Mouse (Mus musculus) heart, adult 2 months (tissue): Measurements from ENCODE around the gene Kng2. TPM values are rescaled to one million over a fixed set of nuclear protein-coding genes. Genes with fewer than 3 reads are reported as not detected.
"Not testable (repeated sequence)": the region's sequence is repeated elsewhere in the genome, so short reads cannot be mapped to it uniquely, and the experiment has no call there.

Experiments used
- DNase-seq, 2 experiments: peaks; one replicate each; pipeline ENCODE4 v3.0.0; 2021
- H3K27ac ChIP-seq: fragments of 200-600 bp; 2 replicates; pipeline ENCODE4 v1.8.1; 2022
- H3K27me3 ChIP-seq: fragments of 200-500 bp; 2 replicates; pipeline ENCODE4 v1.6.1; 2012; ENCODE audit warnings: mild to moderate bottlenecking, low read length, inconsistent platforms, mixed read lengths; ENCODE audit not compliant: control insufficient read depth, insufficient read depth
- H3K36me3 ChIP-seq: fragments of 200-500 bp; 2 replicates; pipeline ENCODE4 v1.6.1; 2012; ENCODE audit warnings: low read length, inconsistent platforms; ENCODE audit not compliant: control insufficient read depth, insufficient read depth
- H3K4me1 ChIP-seq: fragments of 200-500 bp; 2 replicates; pipeline ENCODE4 v1.6.1; 2011; ENCODE audit warnings: low read length; ENCODE audit not compliant: control insufficient read depth, insufficient read depth
- H3K4me3 ChIP-seq: fragments of 200-600 bp; 2 replicates; pipeline ENCODE4 v1.8.1; 2022
- H3K79me2 ChIP-seq: fragments of 200-500 bp; replicated peaks from 2 replicates; pipeline ENCODE4 v1.6.1; 2012; ENCODE audit warnings: mild to moderate bottlenecking, inconsistent platforms, low read length, moderate library complexity, mixed read lengths; ENCODE audit not compliant: control insufficient read depth, insufficient read depth
- H3K9ac ChIP-seq: fragments of 200-500 bp; 2 replicates; pipeline ENCODE4 v1.6.1; 2012; ENCODE audit warnings: low read depth, mild to moderate bottlenecking, control low read depth, inconsistent platforms, low read length, mixed read lengths
- CTCF ChIP-seq: fragments of 200-600 bp; IDR thresholded peaks from 2 replicates; pipeline ENCODE4 v1.8.1; 2022; ENCODE audit warnings: antibody characterized with exemption, mild to moderate bottlenecking, moderate library complexity
- EP300 ChIP-seq: fragments of 200-500 bp; IDR thresholded peaks from 2 replicates; pipeline ENCODE4 v1.6.1; 2011; ENCODE audit warnings: low read depth, low read length, control low read depth; ENCODE audit not compliant: insufficient read depth
- WGBS: fragments of 180-500 bp; shearing (Covaris S2); methylation state at CpG from one replicate; pipeline ENCODE4 v1.1.7; 2018; 5-methylcytosine and 5-hydroxymethylcytosine counted together
- intact Hi-C: fragments of 180-260 bp; cut with DNase I; formaldehyde crosslinking; loops from one replicate; pipeline ENCODE4 v1.15.1; 2025
- long read RNA-seq: library from polyadenylated mRNA; stranded (forward); transcript quantifications from one replicate; pipeline ENCODE4 v2.0.0, GENCODE M21; 2021
- polyA plus RNA-seq: library from polyadenylated mRNA; depleted of rRNA; stranded (reverse); fragments of >200 nt; gene quantifications from 2 replicates; pipeline ENCODE4 v1.2.3, GENCODE M21; 2012; rRNA removed
- total RNA-seq, 2 experiments: library from RNA; stranded (reverse); gene quantifications; 2 replicates each; pipeline ENCODE4 v1.2.3; 2021

The Kng2 gene
- total RNA-seq (under 1 TPM in 1 of 2 experiments, not detected in 1; 0.21 TPM), polyA plus RNA-seq (0.37 and 0.47 TPM in 2 replicates)
- long read RNA-seq, partial matches to known transcripts = 0 of 1 reads
- long read RNA-seq, other reads (novel, unspliced or antisense) = 1 of 1 reads

- H3K27me3 ChIP-seq, DNase-seq, H3K79me2 ChIP-seq, H3K4me1 ChIP-seq, H3K4me3 ChIP-seq, H3K27ac ChIP-seq, intact Hi-C loops, H3K36me3 ChIP-seq, H3K9ac ChIP-seq: not testable (repeated sequence)
- WGBS = 77% methylated on average over 3 of the region's 3 CpGs
Measured at GRCm38 (mm10) chr16:23028966-23029600, at the start of gene Kng2. Gene Kng2 (minus strand): TSS chr16:23029482.

DNA sequence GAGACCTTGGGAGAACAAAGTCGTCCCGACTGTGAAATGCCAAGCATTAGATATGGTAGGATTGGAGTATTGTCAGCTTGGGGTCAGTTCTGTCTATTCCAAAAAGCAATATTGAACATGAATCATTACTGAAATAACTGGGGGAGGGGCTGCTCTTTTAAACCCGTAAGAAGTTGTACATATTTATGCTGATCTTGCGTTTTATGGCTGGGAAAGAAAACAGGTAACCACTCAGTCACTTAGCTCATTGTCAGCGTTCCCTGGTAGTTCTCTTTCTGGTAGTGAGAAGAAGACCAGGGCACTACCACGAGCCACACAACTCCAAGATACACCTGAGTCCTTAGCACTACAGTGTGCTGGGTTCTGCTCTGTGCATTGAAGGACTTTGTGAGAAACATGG lies 48.2 kb upstream of the Kng2 start:
- H3K27me3 ChIP-seq, H3K27ac ChIP-seq, intact Hi-C loops, H3K4me3 ChIP-seq, H3K4me1 ChIP-seq, H3K36me3 ChIP-seq, H3K9ac ChIP-seq, H3K79me2 ChIP-seq, DNase-seq: not testable (repeated sequence)
- 73% methylated on average over 6 of the region's 6 CpGs for WGBS

GRCm38 (mm10) chr16:23060781-23061325 lies 31.6 kb upstream of the Kng2 start:
- DNase-seq, H3K4me3 ChIP-seq, H3K36me3 ChIP-seq, H3K79me2 ChIP-seq, H3K27ac ChIP-seq, H3K9ac ChIP-seq, intact Hi-C loops, H3K4me1 ChIP-seq, H3K27me3 ChIP-seq: not testable (repeated sequence)
- WGBS = 79% methylated on average over 5 of the region's 5 CpGs

DNA sequence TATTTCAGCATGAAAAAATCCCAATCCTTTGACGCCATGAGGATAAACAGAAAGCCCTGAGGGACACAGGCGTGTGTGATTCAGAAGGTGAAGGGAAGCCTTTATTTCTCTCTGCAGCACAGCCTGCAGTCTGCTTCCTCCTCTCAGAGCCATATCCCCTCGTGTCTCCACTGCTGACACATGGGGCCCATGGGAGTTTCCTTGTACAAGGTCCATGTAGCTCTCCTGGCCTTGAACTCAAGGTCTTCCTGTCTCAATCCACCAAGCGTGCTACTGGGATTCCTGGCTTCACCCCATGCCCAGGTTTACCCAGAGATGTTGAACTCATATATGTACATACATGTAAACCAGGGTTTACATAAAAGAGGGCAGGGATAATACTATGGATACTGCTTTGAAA lies 30.3 kb upstream of the Kng2 start:
- H3K79me2 ChIP-seq, H3K36me3 ChIP-seq, H3K4me3 ChIP-seq, H3K4me1 ChIP-seq, intact Hi-C loops, H3K27me3 ChIP-seq, DNase-seq, H3K9ac ChIP-seq, H3K27ac ChIP-seq: not testable (repeated sequence)
- WGBS = 42% methylated on average over 4 of the region's 4 CpGs

GRCm38 (mm10) chr16:23057668-23058447 lies 28.6 kb upstream of the Kng2 start, which contains the start of gene Kng1:
Gene Kng1 (plus strand): TSS chr16:23057865.
- H3K4me3 ChIP-seq, H3K27ac ChIP-seq, H3K79me2 ChIP-seq, H3K36me3 ChIP-seq, DNase-seq, H3K9ac ChIP-seq, intact Hi-C loops, H3K27me3 ChIP-seq, H3K4me1 ChIP-seq: not testable (repeated sequence)
- WGBS = 93% methylated on average over 1 of the region's 1 CpGs

- no peak for DNase-seq
- Histone ChIP-seq H3K36me3 (no peaks in the 10 kb centered on the region), H3K9ac (no peak overlapping the region), H3K4me1 (no peaks in the 10 kb centered on the region), H3K27ac (no peak overlapping the region), H3K4me3 (no peak overlapping the region), H3K27me3 (no peaks in the 10 kb centered on the region), H3K79me2 (no peaks in the 10 kb centered on the region)
- intact Hi-C loops = loop anchor here (1.0 kb wide), 1 partner anchor 170 kb away; no protein-coding TSS in a partner anchor
- 59% methylated on average over 5 of the region's 5 CpGs for WGBS
- no peak for TF ChIP-seq EP300
- peak; percentile 57 for TF ChIP-seq CTCF
Measured at GRCm38 (mm10) chr16:23046319-23046718, 17.0 kb upstream of the Kng2 start.
